Mouse (Mus musculus) adrenal gland, adult 2 months (tissue): Measurements from ENCODE around the gene Rimklb. TPM values are rescaled to one million over a fixed set of nuclear protein-coding genes. Genes with fewer than 3 reads are reported as not detected.
A peak's percentile ranks its signal among the peaks of the same experiment; 100 is the strongest.
"Not testable (repeated sequence)": the region's sequence is repeated elsewhere in the genome, so short reads cannot be mapped to it uniquely, and the experiment has no call there.

Experiments used
- DNase-seq: peaks from one replicate; pipeline ENCODE4 v3.0.0; 2021
- long read RNA-seq: library from polyadenylated mRNA; stranded (forward); transcript quantifications from one replicate; pipeline ENCODE4 v2.0.0, GENCODE M21; 2021
- polyA plus RNA-seq: library from polyadenylated mRNA; depleted of rRNA; stranded (reverse); fragments of >200 nt; gene quantifications from 2 replicates; pipeline ENCODE4 v1.2.3, GENCODE M21; 2012; rRNA removed
- total RNA-seq, 2 experiments: library from RNA; stranded (reverse); gene quantifications; 2 replicates each; pipeline ENCODE4 v1.2.3; 2021

Gene Rimklb
- total RNA-seq, result not detected
- polyA plus RNA-seq, result 0.09 TPM in 1 of 2 replicates, not detected in the other
- long read RNA-seq, result 0 reads

DNA sequence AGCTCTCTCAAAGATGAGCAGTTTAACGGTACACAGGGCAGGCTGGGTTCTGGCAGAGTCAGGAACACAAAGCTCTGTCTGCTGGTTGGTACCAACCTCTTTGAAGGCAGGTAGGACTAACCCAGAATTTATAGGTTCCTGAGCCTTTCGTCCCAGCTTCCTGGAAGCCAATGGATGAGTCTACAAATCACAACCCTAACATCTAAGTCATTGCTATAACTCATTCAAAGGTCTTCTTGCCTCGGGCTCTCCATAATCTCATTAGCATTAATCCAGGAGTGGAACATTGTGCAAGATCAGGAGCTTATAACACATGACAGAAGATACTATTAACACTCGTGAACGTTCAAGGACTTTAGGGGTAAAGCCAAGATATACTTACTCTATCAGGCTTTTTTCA lies at the start of gene Rimklb:
Gene Rimklb (minus strand): TSS at position 101 of the 400 bp plus-strand sequence.
- DNase-seq, result no peak

DNA sequence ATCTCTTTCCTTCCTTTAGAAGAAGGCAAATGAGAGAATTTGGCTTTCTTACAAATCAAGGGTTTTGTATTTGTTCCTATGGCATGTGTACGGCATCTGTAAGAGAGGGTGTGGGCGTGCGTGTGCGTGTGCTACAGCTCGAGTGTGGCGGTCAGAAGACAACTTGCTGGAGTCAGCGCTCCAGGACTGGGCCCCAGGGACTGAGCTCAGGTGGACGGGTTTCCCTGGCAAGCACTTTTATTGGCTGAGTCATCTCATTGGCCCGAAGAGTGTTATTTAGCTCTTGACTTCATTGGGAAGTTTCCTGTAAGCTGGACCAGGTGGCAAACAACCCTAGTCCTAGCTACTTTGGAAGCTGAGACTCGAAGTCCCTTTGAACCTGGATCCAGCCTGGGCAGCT lies 47.4 kb upstream of the Rimklb start:
- no peak for DNase-seq

DNA sequence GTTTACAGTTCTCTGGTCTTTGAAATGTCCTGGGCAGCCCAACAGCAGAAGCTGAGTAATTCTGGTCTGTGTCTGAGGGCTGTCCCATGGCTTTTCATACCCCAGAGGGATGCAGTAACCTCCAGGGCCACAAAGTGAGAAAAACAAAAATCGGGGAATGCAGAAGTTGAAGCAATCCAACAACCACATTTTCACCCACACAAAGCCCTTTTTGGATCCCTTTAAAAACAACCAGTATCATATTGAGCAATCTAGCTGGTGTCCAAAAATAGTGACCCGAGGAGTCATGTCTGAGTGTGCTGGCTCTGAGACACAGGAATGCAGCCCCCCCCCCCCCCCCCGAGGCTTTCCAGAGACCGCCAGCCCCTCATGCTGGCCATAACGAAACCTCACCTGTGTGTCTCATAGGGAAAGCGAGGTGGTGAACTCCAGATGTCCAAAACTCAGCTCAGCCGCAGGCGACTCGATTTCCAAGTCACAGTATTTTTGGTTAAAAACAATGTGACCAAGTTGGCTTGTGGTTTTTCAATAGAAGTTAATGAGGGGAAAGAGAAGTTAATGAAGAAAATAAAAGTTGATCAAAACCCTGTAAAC lies 46.8 kb upstream of the Rimklb start:
- no peak for DNase-seq

DNA sequence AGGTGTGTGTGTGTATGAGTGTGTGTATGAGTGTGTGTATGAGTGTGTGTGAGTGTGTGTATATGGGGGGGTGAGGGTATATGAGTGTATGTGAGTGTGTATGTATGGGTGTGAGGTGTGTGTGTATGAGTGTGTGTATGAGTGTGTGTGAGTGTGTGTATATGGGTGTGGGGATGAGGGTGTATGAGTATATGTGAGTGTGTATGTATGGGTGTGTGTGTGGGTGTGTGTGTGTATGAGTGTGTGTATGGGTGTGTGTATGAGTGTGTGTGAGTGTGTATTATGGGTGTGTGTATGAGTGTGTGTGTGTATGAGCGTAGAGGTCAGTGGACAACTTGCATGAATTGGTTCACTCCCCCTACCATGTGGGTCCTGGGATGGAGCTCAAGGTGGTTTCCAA lies 46.1 kb upstream of the Rimklb start:
- DNase-seq, result no peak

DNA sequence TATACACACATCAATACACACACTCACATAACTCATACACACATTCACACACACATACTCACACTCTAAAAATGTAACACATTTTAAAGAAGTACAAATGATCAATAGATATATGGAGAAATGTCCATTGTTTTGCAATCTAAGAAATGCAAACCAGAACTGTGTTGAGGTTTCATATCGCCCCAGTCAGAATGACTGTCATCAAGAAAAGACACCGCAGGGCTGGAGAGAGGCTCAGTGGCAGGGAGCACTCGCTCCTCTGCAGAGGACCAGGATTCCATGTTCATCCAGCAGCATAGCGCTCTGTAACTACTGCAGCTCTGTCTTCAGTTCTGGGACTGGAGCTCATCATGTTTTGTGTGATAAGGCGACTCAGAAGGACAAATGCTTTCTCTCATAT lies 45.0 kb upstream of the Rimklb start:
- no peak for DNase-seq

DNA sequence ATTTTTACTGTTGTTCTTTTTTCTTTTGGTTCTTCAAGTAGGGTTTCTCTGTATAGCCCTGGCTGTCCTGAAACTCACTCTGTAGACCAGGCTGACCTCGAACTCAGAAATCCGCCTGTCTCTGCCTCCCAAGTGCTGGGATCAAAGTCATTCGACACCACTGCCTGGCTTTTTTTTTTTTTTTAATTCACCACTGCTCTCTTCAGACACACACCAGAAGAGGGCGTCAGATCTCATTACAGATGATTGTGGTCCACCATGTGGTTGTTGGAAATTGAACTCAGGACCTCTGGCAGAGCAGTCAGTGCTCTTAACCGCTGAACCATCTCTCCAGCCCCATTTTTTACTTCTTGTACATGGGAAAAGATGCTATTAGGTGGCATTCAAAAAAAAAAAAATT lies 43.9 kb upstream of the Rimklb start:
- DNase-seq, result not testable (repeated sequence)

GRCm38 (mm10) chr6:122539564-122539963 lies 41.0 kb upstream of the Rimklb start:
- no peak for DNase-seq

DNA sequence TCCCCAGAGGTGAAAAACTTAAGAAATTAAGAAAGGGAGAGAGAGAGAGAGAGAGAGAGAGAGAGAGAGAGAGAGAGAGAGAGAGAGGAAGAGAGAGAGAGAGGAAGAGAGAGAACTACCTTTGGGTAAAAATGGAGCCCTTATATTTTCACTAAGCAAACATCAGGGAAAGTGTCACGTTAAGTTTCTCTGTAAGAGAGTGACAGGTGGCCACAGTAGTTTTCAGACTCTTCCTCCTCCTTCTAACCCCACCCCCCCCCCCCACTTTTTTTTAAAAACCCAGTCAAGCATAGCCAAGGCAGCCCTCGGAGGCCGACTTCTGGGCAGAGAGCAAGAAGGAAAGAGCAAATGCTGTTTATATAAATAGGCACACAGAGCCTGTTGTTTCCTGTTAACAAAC lies 35.5 kb upstream of the Rimklb start:
- no peak for DNase-seq

DNA sequence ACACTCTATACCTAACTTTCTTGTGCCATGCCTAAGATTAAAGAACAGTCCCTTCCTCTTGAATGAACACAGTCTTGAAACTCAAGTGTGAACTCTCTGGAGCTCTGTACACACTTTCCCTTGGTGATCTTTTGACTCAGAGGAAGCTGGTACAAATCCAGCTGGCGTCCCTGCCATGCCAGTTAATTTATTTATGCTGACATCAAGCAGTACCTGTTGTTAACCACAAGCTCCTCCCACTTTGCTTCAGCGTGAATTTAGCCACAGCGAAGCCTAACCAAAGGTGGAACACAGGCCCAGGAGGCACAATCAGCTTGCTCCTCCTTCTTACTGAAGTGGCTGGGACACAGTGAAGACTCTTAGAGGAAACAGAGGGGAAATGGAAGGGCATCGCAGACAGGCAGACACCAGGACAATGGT lies 34.3 kb upstream of the Rimklb start:
- DNase-seq, result peak; percentile 28

GRCm38 (mm10) chr6:122531466-122532174 lies 33.1 kb upstream of the Rimklb start:
- peak; percentile 5 for DNase-seq

DNA sequence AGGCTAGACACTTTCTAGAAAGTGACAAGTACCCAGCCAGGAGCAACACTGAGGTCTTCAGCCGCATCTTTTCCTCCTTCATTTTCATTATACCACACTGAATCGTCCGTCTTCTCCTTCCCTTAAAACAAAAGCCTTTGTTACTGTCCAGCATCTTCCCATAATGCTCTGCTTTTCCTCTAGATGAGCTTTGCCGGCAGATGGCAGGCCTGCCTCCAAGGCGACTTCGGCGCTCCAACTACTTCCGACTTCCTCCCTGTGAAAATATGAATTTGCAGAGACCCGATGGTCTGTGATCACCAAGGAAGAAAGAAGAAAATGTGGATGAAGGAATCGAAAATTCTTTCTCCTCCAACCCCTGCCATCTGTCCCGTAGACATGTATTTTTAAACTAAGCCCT lies 29.6 kb upstream of the Rimklb start:
- DNase-seq, result no peak

GRCm38 (mm10) chr6:122527596-122527995 lies 29.0 kb upstream of the Rimklb start:
- no peak for DNase-seq

GRCm38 (mm10) chr6:122523289-122523688 lies 24.7 kb upstream of the Rimklb start:
- no peak for DNase-seq

GRCm38 (mm10) chr6:122522595-122522994 lies 24.0 kb upstream of the Rimklb start:
- DNase-seq, result no peak

GRCm38 (mm10) chr6:122519384-122519783 lies 20.8 kb upstream of the Rimklb start:
- DNase-seq, result no peak

- no peak for DNase-seq
Measured at GRCm38 (mm10) chr6:122517668-122518067, 19.1 kb upstream of the Rimklb start.

- not testable (repeated sequence) for DNase-seq
Measured at GRCm38 (mm10) chr6:122515762-122516161, 17.2 kb upstream of the Rimklb start.

DNA sequence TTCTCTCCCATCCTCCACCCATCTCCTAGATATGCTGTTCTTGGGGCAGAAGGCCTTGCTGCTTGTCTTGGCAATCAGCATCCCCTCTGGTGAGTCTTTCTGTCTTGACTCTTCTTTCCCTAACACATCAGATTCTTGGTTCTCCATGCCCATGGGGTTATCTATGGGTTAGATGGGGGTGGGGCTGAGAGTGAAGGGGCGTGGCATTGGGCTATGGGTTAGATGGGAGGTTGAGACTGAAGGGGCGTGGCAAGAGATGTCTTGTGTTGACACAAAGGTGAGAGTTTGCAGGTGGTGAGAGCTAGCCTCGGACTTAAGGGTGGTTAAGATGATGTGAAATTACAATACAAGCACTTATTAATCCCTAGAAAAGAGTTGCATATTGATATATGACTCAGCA lies 15.8 kb upstream of the Rimklb start:
- no peak for DNase-seq

- no peak for DNase-seq
Measured at GRCm38 (mm10) chr6:122512914-122513878, 14.6 kb upstream of the Rimklb start.

DNA sequence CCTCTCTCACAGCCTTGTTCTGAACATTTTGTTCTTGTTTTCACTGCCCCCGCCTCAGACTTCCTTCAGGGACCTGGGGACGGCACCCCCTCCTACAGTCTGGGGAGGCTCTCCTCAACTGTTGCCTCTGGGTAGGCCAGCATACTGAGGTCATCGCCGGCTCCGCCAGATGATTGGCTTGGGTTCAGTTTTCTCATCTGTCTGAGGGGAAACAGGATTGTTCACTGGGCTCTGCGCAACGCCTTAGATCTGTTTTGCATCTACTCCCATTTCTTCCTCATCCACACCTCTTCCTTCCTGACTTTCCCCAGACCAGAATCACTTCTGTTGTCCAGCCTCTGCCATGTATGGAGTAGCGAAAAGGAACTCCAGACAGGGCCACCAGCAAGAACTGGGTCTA lies 9.9 kb upstream of the Rimklb start:
- no peak for DNase-seq

DNA sequence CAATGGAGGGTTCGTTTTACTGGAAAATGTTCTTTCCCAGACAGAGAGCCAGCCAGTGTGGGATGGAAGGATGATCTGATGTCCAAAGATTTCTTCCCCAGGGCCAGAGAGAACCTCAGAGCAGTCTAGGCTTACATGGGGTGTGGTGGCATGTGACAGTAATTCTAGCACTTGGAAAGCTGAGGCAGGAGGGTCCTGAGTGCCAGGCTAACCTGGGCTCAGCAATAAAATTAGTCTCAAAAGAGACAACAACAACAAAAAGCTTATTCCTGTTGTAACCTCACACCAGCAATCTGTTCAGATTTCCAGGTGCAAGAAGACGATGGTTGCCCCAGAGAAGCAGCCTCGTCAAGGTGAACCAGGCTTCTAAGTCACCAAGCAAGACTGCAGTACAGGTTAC lies 7.0 kb upstream of the Rimklb start, which contains the start of gene Mfap5:
Gene Mfap5 (plus strand): TSS at position 301 of the 400 bp plus-strand sequence.
- DNase-seq, result no peak

DNA sequence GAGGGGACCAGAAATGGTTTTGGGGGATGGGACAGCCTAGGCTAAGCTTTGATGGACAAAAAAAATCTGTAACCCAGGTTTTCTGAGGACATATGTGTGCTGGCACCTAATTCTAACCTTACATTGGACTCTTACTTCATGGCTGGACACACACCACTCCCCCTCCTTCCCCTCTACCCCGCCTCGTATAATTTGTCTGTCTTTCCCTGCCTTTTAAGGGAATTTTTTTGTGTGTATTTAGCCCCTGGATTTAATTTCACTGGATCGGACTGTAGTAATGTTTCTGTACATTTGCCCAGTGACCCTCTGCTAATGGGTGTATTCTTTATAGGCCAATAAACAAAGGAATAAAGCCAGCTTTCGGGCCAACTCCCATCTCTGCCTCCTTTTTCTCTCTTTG lies 6.5 kb upstream of the Rimklb start:
- DNase-seq, result no peak

- no peak for DNase-seq
Measured at GRCm38 (mm10) chr6:122496501-122496900, 2.1 kb downstream of the Rimklb start.
